Mouse (Mus musculus): Measurements from ENCODE around the gene Ceacam11. TPM values are rescaled to one million over a fixed set of nuclear protein-coding genes. Genes with fewer than 3 reads are reported as not detected.

The Ceacam11 gene
- total and polyA plus RNA-seq, 3 experiments: not detected

GRCm38 (mm10) chr7:18009589-18009988 lies 37.7 kb downstream of the Ceacam11 start, which contains the start of gene Ceacam13:
Gene Ceacam13, plus strand, starts transcription at chr7:18009889.
- no peak within 1 kb of the TSS for H3K9ac ChIP-seq (ENCODE audit: control insufficient read depth, low read depth, low read length, poor library complexity, severe bottlenecking)
- no peaks in the 10 kb centered on the region for H3K9me3 ChIP-seq (replicated peaks; ENCODE audit: insufficient read depth, low read length)
- H3K4me3 ChIP-seq (ENCODE audit: control insufficient read depth in 1 of 2, insufficient read depth in 1 of 2, low read depth in 2 of 2, low read length in 2 of 2): no peak within 1 kb of the TSS
- no peaks in the 10 kb centered on the region for H3K4me1 ChIP-seq (ENCODE audit: control insufficient read depth in 1 of 2, insufficient read depth in 2 of 2, low read length in 2 of 2)
- no peaks in the 10 kb centered on the region for H3K27me3 ChIP-seq (ENCODE audit: control insufficient read depth in 1 of 2, insufficient read depth in 2 of 2, low read length in 2 of 2)
- no peak for TF ChIP-seq NELFE (IDR thresholded peaks at IDR 0.05; ENCODE audit: low read depth, low read length)
- TF ChIP-seq ZNF384 (IDR thresholded peaks at IDR 0.05; ENCODE audit: low read depth, low read length): no peak
- TF ChIP-seq TAL1 (IDR thresholded peaks at IDR 0.05; ENCODE audit: low read length): no peak
- no peak for TF ChIP-seq TCF12 (IDR thresholded peaks at IDR 0.05; ENCODE audit: low read depth, low read length)
- no peak for TF ChIP-seq HCFC1 (IDR thresholded peaks at IDR 0.05; ENCODE audit: low read depth, low read length)
- TF ChIP-seq SMC3 (IDR thresholded peaks at IDR 0.05; ENCODE audit: low read depth, low read length): no peak
- no peak for TF ChIP-seq UBTF (IDR thresholded peaks at IDR 0.05; ENCODE audit: borderline replicate concordance, insufficient read depth, low read depth, low read length)
- no peak for TF ChIP-seq CHD1 (IDR thresholded peaks at IDR 0.05; ENCODE audit: low read depth, low read length)
- TF ChIP-seq E2F4 (IDR thresholded peaks at IDR 0.05; ENCODE audit: borderline replicate concordance, low read depth, low read length): no peak
- no peak for TF ChIP-seq USF2 (IDR thresholded peaks at IDR 0.05; ENCODE audit: borderline replicate concordance in 1 of 2, insufficient read depth in 1 of 2, low read depth in 1 of 2, low read length in 2 of 2)
- TF ChIP-seq CHD2 (IDR thresholded peaks at IDR 0.05; ENCODE audit: low read length): no peak
- no peak for TF ChIP-seq KAT2A (conservative IDR thresholded peaks at IDR 0.05; ENCODE audit: low read depth, low read length)
- TF ChIP-seq EP300 (IDR thresholded peaks at IDR 0.05; ENCODE audit: low read depth in 1 of 2, low read length in 2 of 2): no peak
- TF ChIP-seq MAZ (IDR thresholded peaks at IDR 0.05; ENCODE audit: low read depth, low read length): no peak
- TF ChIP-seq MAX (IDR thresholded peaks at IDR 0.05; ENCODE audit: low read length): no peak
- no peaks in the 10 kb centered on the region for H3K36me3 ChIP-seq (ENCODE audit: control insufficient read depth in 1 of 2, insufficient read depth in 2 of 2, low read length in 2 of 2)
- H3K79me2 ChIP-seq (ENCODE audit: control insufficient read depth, insufficient read depth, low read length, poor library complexity): no peaks in the 10 kb centered on the region
- no peak for DNase-seq (ENCODE audit: low read depth, low spot score)
- no peak within 1 kb of the TSS for H3K27ac ChIP-seq (ENCODE audit: control insufficient read depth, low read depth, low read length)

Other genes with a start within 250 kb of the Ceacam11 start
- not detected in 2 replicates for gene Ceacam14, start 159.5 kb upstream of the Ceacam11 start, total RNA-seq (2012; rRNA removed)
- not detected for gene Ceacam14, start 159.5 kb upstream of the Ceacam11 start, polyA plus RNA-seq (2012; ENCODE audit: insufficient read depth in 1 of 2, insufficient read length in 2 of 2, low read depth in 1 of 2, low replicate concordance in 2 of 2, missing spikeins in 1 of 2)
- gene Gm5155, start 100.4 kb upstream of the Ceacam11 start, total RNA-seq (2012; rRNA removed): not detected in 2 replicates
- not detected for gene Gm5155, start 100.4 kb upstream of the Ceacam11 start, polyA plus RNA-seq (2012; ENCODE audit: insufficient read depth in 1 of 2, insufficient read length in 2 of 2, low read depth in 1 of 2, low replicate concordance in 2 of 2, missing spikeins in 1 of 2)
- not detected in 2 replicates for gene Ceacam13, start 37.8 kb downstream of the Ceacam11 start, total RNA-seq (2012; rRNA removed)
- not detected for gene Ceacam13, start 37.8 kb downstream of the Ceacam11 start, polyA plus RNA-seq (2012; ENCODE audit: insufficient read depth in 1 of 2, insufficient read length in 2 of 2, low read depth in 1 of 2, low replicate concordance in 2 of 2, missing spikeins in 1 of 2)
- gene Ceacam12, start 93.8 kb downstream of the Ceacam11 start, total RNA-seq (2012; rRNA removed): not detected in 2 replicates
- gene Ceacam12, start 93.8 kb downstream of the Ceacam11 start, polyA plus RNA-seq (2012; ENCODE audit: insufficient read depth in 1 of 2, insufficient read length in 2 of 2, low read depth in 1 of 2, low replicate concordance in 2 of 2, missing spikeins in 1 of 2): not detected
- gene Igfl3, start 204.4 kb downstream of the Ceacam11 start, total RNA-seq (2012; rRNA removed): not detected in 2 replicates
- not detected for gene Igfl3, start 204.4 kb downstream of the Ceacam11 start, polyA plus RNA-seq (2012; ENCODE audit: insufficient read depth in 1 of 2, insufficient read length in 2 of 2, low read depth in 1 of 2, low replicate concordance in 2 of 2, missing spikeins in 1 of 2)